Mouse (Mus musculus) liver, embryonic 12.5 days (tissue): ENCODE results near the gene Pdxdc1. TPM values are rescaled to one million over a fixed set of nuclear protein-coding genes. Genes with fewer than 3 reads are reported as not detected.
"Not testable (repeated sequence)": the region's sequence is repeated elsewhere in the genome, so short reads cannot be mapped to it uniquely, and the experiment has no call there.

Source experiments
- ATAC-seq: fragments of 200-750 bp; cut with Nextera tagmentation; 2 replicates; pipeline ENCODE4 v1.8.0; 2017; ENCODE audit warnings: moderate number of reproducible peaks, mild to moderate bottlenecking, moderate library complexity
- H3K27ac ChIP-seq: fragments of 300-500 bp; sonication (generic); 2 replicates; pipeline ENCODE4 v1.5.1; 2016; ENCODE audit warnings: mild to moderate bottlenecking
- H3K27me3 ChIP-seq: fragments of 300-500 bp; sonication (generic); replicated peaks from 2 replicates; pipeline ENCODE4 v1.6.1; 2016; ENCODE audit warnings: mild to moderate bottlenecking, moderate library complexity
- H3K36me3 ChIP-seq: fragments of 300-500 bp; sonication (generic); 2 replicates; pipeline ENCODE4 v1.6.1; 2016; ENCODE audit warnings: mild to moderate bottlenecking, moderate library complexity
- H3K4me1 ChIP-seq: fragments of 300-500 bp; sonication (generic); 2 replicates; pipeline ENCODE4 v1.6.1; 2016
- H3K4me2 ChIP-seq: fragments of 300-500 bp; sonication (generic); 2 replicates; pipeline ENCODE4 v1.6.1; 2016; ENCODE audit warnings: mild to moderate bottlenecking, moderate library complexity
- H3K4me3 ChIP-seq: fragments of 300-500 bp; sonication (generic); 2 replicates; pipeline ENCODE4 v1.5.1; 2016; ENCODE audit warnings: mild to moderate bottlenecking, moderate library complexity
- H3K9ac ChIP-seq: fragments of 300-500 bp; sonication (generic); 2 replicates; pipeline ENCODE4 v1.6.1; 2016; ENCODE audit warnings: mild to moderate bottlenecking, moderate library complexity
- H3K9me3 ChIP-seq: fragments of 300-500 bp; sonication (generic); replicated peaks from 2 replicates; pipeline ENCODE4 v1.6.1; 2016; ENCODE audit warnings: mild to moderate bottlenecking, moderate library complexity
- WGBS: fragments of 180-500 bp; shearing (Covaris S2); methylation state at CpG from one replicate; pipeline ENCODE4 v1.1.7; 2016; ENCODE audit not compliant: insufficient replicate concordance; 5-methylcytosine and 5-hydroxymethylcytosine counted together
- polyA plus RNA-seq: library from polyadenylated mRNA; unstranded; fragments of >200 nt; fragmentation: Nextera tagmentation; extraction: Ambion mirVana; gene quantifications from 2 replicates; pipeline ENCODE4 v1.2.1, GENCODE M21; 2016

Gene Pdxdc1
- 34.1 and 35.5 TPM in 2 replicates for polyA plus RNA-seq

DNA sequence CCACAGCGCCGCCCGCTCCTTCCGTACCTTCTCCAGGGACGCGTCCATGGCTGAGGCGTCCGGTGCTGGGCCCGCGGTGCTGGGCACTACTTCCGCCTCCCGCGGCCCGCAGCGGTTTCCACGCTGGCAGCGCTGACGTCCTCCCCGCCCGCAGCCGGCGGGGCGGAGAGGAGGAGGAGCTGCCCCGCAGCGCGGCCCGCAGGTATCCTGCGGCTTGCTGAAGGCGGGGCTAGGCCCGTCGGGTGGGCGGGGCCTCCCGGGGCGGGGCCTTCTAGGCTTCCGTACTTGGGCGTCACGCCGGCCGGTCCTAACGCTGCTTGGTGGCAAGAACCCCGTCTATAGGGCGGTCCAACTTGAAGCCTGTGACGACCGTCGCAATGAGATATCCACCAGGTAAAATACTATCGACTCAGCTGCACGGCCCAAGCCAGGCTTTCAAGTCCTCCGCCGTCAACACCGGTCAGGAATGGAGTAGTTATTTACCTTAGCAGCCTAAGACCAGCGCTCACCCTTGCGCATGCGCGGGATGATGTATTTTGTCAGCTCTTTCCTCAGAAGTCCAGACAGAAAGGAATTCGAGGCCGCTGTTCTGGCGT, at the start of gene Pdxdc1, which contains the start of gene Mpv17l:
Gene Pdxdc1, minus strand, starts transcription at position 244 of the 596 bp plus-strand sequence.
Gene Mpv17l, plus strand, starts transcription at position 274 of the 596 bp plus-strand sequence.
- Histone ChIP-seq H3K9me3 (no peaks in the 10 kb centered on the region), H3K36me3 (no peaks in the 10 kb centered on the region), H3K27ac (peak within 1 kb of the TSS; percentile 85), H3K4me1 (peaks cover 32% of the 10 kb centered on the region), H3K9ac (peak within 1 kb of the TSS; percentile 95), H3K4me2 (peak within 1 kb of the TSS; percentile 90), H3K4me3 (peak within 1 kb of the TSS; percentile 94), H3K27me3 (no peaks in the 10 kb centered on the region)
- WGBS: under 1% methylated on average over 50 of the region's 57 CpGs
- peak; percentile 97 for ATAC-seq

GRCm38 (mm10) chr16:13951245-13951644, 48.3 kb upstream of the Pdxdc1 start:
- WGBS: 65% methylated on average over 3 of the region's 3 CpGs
- Histone ChIP-seq H3K27ac (no peak overlapping the region), H3K9me3 (no peaks in the 10 kb centered on the region), H3K4me1 (no peaks in the 10 kb centered on the region), H3K36me3 (no peaks in the 10 kb centered on the region), H3K4me3 (no peak overlapping the region), H3K27me3 (no peaks in the 10 kb centered on the region), H3K9ac (no peak overlapping the region), H3K4me2 (no peak overlapping the region)
- no peak for ATAC-seq

DNA sequence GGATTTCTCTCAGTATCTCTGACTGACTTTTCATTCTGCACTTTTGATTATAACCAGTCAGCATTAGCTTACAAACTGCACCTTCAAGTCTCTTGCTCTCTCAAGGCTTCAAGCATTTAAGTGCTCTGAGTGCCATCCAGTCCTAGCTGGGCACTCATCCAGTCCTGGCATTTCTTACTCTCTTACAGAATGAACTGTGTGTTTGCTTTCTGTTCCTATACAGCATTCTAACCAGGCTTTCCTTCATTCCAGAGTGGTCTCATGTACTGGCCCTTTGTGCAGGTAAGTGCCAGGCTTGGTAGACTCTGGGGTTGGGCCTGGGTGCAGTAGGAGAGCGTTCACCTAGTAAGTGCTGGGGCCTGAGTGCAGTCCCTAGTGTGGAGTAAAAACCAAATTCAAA, 43.4 kb upstream of the Pdxdc1 start:
- Histone ChIP-seq H3K4me3 (no peak overlapping the region), H3K27ac (no peak overlapping the region), H3K4me1 (no peaks in the 10 kb centered on the region; the same call in 1 of the 2 replicates), H3K4me2 (no peak overlapping the region), H3K9ac (no peak overlapping the region), H3K27me3 (peaks cover 14% of the 10 kb centered on the region), H3K9me3 (no peaks in the 10 kb centered on the region), H3K36me3 (no peaks in the 10 kb centered on the region)
- ATAC-seq: no peak
- 64% methylated on average over 1 of the region's 1 CpGs for WGBS

DNA sequence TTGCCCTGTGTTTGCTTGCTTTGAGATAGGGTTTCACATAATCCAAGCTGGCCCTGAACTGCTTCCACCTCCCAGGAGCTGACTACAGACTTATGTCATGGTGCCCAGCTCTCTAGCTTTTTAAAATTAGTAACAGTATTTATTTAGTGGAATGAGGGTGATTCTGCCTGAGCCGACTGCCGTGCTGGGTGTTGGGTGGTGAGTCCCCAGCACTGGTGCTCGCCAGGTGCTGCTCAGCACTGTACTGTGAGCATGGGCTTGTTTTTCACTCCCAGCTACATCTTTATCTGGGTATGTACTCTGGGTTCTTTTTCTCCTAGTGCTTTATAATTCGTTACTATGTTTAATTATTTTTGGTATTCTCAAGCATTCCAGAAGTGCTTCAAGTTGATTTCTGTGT, 42.2 kb upstream of the Pdxdc1 start:
- Histone ChIP-seq H3K36me3 (no peaks in the 10 kb centered on the region), H3K4me3 (no peak overlapping the region), H3K4me1 (no peaks in the 10 kb centered on the region; the same call in 1 of the 2 replicates), H3K27me3 (peaks cover 25% of the 10 kb centered on the region), H3K4me2 (no peak overlapping the region), H3K9me3 (no peaks in the 10 kb centered on the region), H3K27ac (no peak overlapping the region), H3K9ac (no peak overlapping the region)
- WGBS: 50% methylated on average over 4 of the region's 4 CpGs
- no peak for ATAC-seq

- Histone ChIP-seq H3K36me3 (no peaks in the 10 kb centered on the region), H3K27me3 (peaks cover 29% of the 10 kb centered on the region)
Measured at GRCm38 (mm10) chr16:13944752-13945151, 41.8 kb upstream of the Pdxdc1 start.

GRCm38 (mm10) chr16:13944178-13944577, 41.2 kb upstream of the Pdxdc1 start:
- H3K27me3 ChIP-seq: peaks cover 35% of the 10 kb centered on the region
- no peak overlapping the region for H3K27ac ChIP-seq
- H3K9ac ChIP-seq: no peak overlapping the region
- no peaks in the 10 kb centered on the region for H3K9me3 ChIP-seq
- no peaks in the 10 kb centered on the region for H3K36me3 ChIP-seq
- WGBS: 12% methylated on average over 4 of the region's 4 CpGs
- no peaks in the 10 kb centered on the region; the same call in 1 of the 2 replicates for H3K4me1 ChIP-seq
- no peak overlapping the region for H3K4me2 ChIP-seq
- no peak overlapping the region for H3K4me3 ChIP-seq
- no peak for ATAC-seq

More at GRCm38 (mm10) chr16:13944752-13945151, 41.8 kb upstream of the Pdxdc1 start:
- no peak overlapping the region for H3K4me2 ChIP-seq
- no peak overlapping the region for H3K27ac ChIP-seq
- H3K4me3 ChIP-seq: no peak overlapping the region
- H3K9me3 ChIP-seq: no peaks in the 10 kb centered on the region
- 69% methylated on average over 5 of the region's 5 CpGs for WGBS
- ATAC-seq: no peak
- H3K9ac ChIP-seq: no peak overlapping the region
- no peaks in the 10 kb centered on the region; the same call in 1 of the 2 replicates for H3K4me1 ChIP-seq

- Histone ChIP-seq H3K9ac (no peak overlapping the region), H3K27ac (no peak overlapping the region), H3K4me1 (no peaks in the 10 kb centered on the region; the same call in 1 of the 2 replicates), H3K4me2 (peak overlapping the region; percentile 65), H3K9me3 (no peaks in the 10 kb centered on the region), H3K27me3 (peaks cover 37% of the 10 kb centered on the region), H3K4me3 (peak overlapping the region; percentile 52), H3K36me3 (no peaks in the 10 kb centered on the region)
- 2% methylated on average over 34 of the region's 34 CpGs for WGBS
- ATAC-seq: peak; percentile 46; the same call in 1 of the 2 replicates
Measured at GRCm38 (mm10) chr16:13940847-13941395, 38.0 kb upstream of the Pdxdc1 start.

GRCm38 (mm10) chr16:13940139-13940846, 37.4 kb upstream of the Pdxdc1 start:
- ATAC-seq: peak; percentile 66
- Histone ChIP-seq H3K4me2 (peak overlapping the region; percentile 65), H3K27me3 (peaks cover 37% of the 10 kb centered on the region), H3K9me3 (no peaks in the 10 kb centered on the region), H3K27ac (no peak overlapping the region), H3K4me1 (no peaks in the 10 kb centered on the region; the same call in 1 of the 2 replicates), H3K36me3 (no peaks in the 10 kb centered on the region), H3K4me3 (peak overlapping the region; percentile 52), H3K9ac (no peak overlapping the region)
- WGBS: 7% methylated on average over 28 of the region's 28 CpGs

DNA sequence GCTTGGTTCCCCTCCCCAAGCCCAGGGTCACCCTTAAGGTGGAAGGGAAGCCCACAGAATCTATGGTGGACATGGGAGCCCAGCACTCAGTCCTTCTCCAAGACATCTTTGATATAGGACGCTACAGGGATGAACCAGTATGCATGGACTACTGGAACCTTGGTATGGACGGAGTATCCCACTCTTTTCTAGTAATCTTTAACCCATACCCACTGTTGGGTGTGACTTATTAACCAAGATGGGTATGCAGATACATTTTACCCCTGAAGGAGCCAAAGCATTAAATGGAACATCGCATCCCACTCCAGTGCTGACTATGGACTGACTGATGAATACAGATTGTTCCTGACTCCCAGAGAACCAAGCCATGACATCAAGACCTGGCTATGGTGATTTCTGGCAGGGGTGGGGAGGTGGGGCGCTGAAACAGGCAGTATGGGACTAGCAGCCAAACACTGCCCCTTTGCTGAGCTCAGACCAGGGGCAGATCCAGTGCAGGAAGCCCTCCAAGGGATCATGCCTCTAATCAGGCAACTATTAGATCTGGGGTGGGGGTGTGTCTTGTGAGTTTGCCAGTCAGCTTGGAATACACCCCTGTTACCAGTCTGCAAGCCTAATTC, 24.6 kb upstream of the Pdxdc1 start:
- Histone ChIP-seq H3K9ac (no peak overlapping the region), H3K27ac (no peak overlapping the region), H3K9me3 (no peaks in the 10 kb centered on the region), H3K36me3 (no peaks in the 10 kb centered on the region), H3K27me3 (no peaks in the 10 kb centered on the region), H3K4me2 (no peak overlapping the region), H3K4me1 (no peaks in the 10 kb centered on the region), H3K4me3 (no peak overlapping the region)
- 65% methylated on average over 4 of the region's 4 CpGs for WGBS
- no peak for ATAC-seq

DNA sequence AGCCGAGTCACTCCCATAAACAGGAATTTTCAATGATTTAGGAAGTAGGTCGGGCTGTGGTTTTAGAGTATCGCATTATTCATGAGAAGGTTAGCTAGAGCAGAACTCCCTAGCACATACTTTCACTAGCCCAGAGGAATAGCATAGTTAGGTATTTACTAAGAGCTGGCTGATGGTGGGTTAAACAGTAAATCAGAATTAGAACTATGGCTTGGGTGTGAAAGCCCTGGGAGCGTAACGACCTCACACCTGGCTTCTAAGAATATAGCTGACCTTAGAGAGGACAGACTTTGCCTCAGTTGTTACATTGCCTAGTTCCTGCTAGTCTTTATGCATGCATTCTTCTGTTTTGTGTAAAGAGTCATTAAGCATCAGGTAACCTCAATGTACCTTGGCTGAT, 20.0 kb upstream of the Pdxdc1 start:
- not testable (repeated sequence) for H3K27ac ChIP-seq, ATAC-seq, H3K9me3 ChIP-seq, H3K27me3 ChIP-seq, H3K4me1 ChIP-seq, H3K9ac ChIP-seq, H3K4me2 ChIP-seq, H3K36me3 ChIP-seq, H3K4me3 ChIP-seq
- 80% methylated on average over 5 of the region's 5 CpGs for WGBS

GRCm38 (mm10) chr16:13922499-13922898, 19.6 kb upstream of the Pdxdc1 start:
- H3K4me1 ChIP-seq, H3K36me3 ChIP-seq, H3K27ac ChIP-seq, H3K4me2 ChIP-seq, H3K9me3 ChIP-seq, ATAC-seq, H3K9ac ChIP-seq, H3K27me3 ChIP-seq, H3K4me3 ChIP-seq: not testable (repeated sequence)
- WGBS: 70% methylated on average over 3 of the region's 3 CpGs

GRCm38 (mm10) chr16:13921781-13922180, 18.9 kb upstream of the Pdxdc1 start:
- WGBS: 87% methylated on average over 7 of the region's 7 CpGs
- no peak for ATAC-seq
- H3K9ac ChIP-seq: no peak overlapping the region

More at GRCm38 (mm10) chr16:13921781-13922180, 18.9 kb upstream of the Pdxdc1 start:
- H3K9me3 ChIP-seq: no peaks in the 10 kb centered on the region
- H3K4me3 ChIP-seq: no peak overlapping the region
- no peaks in the 10 kb centered on the region for H3K27me3 ChIP-seq
- H3K36me3 ChIP-seq: no peaks in the 10 kb centered on the region
- no peak overlapping the region for H3K27ac ChIP-seq
- no peaks in the 10 kb centered on the region for H3K4me1 ChIP-seq
- no peak overlapping the region for H3K4me2 ChIP-seq
